Mouse (Mus musculus) hindbrain, embryonic 12.5 days (tissue): ENCODE measurements at regions not wholly inside any gene's neighbourhood (a gene's known extent, or its start where the extent isn't known, plus 50 kb on each side); places are given as distances from the start of the nearest gene placed in this dataset.

ENCODE experiments used
- ATAC-seq: fragments of 200-750 bp; cut with Nextera tagmentation; 2 replicates; pipeline ENCODE4 v1.8.0; 2017; ENCODE audit warnings: moderate TSS enrichment; ENCODE audit not compliant: low FRiP score
- H3K27ac ChIP-seq: fragments of 300-500 bp; sonication (generic); 2 replicates; pipeline ENCODE4 v1.5.1; 2016; ENCODE audit warnings: mild to moderate bottlenecking
- H3K27me3 ChIP-seq: fragments of 300-500 bp; sonication (generic); 2 replicates; pipeline ENCODE4 v1.6.1; 2016; ENCODE audit warnings: mild to moderate bottlenecking
- H3K36me3 ChIP-seq: fragments of 300-500 bp; sonication (generic); 2 replicates; pipeline ENCODE4 v1.6.1; 2016; ENCODE audit warnings: mild to moderate bottlenecking
- H3K4me1 ChIP-seq: fragments of 300-500 bp; sonication (generic); 2 replicates; pipeline ENCODE4 v1.6.1; 2016
- H3K4me2 ChIP-seq: fragments of 300-500 bp; sonication (generic); replicated peaks from 2 replicates; pipeline ENCODE4 v1.6.1; 2016; ENCODE audit warnings: mild to moderate bottlenecking
- H3K4me3 ChIP-seq: fragments of 300-500 bp; sonication (generic); 2 replicates; pipeline ENCODE4 v1.5.1; 2016; ENCODE audit warnings: mild to moderate bottlenecking
- H3K9ac ChIP-seq: fragments of 300-500 bp; sonication (generic); 2 replicates; pipeline ENCODE4 v1.6.1; 2016; ENCODE audit warnings: mild to moderate bottlenecking, moderate library complexity
- H3K9me3 ChIP-seq: fragments of 300-500 bp; sonication (generic); replicated peaks from 2 replicates; pipeline ENCODE4 v1.6.1; 2016; ENCODE audit warnings: mild to moderate bottlenecking
- WGBS: fragments of 180-500 bp; shearing (Covaris S2); methylation state at CpG from one replicate; pipeline ENCODE4 v1.1.7; 2016; 5-methylcytosine and 5-hydroxymethylcytosine counted together

DNA sequence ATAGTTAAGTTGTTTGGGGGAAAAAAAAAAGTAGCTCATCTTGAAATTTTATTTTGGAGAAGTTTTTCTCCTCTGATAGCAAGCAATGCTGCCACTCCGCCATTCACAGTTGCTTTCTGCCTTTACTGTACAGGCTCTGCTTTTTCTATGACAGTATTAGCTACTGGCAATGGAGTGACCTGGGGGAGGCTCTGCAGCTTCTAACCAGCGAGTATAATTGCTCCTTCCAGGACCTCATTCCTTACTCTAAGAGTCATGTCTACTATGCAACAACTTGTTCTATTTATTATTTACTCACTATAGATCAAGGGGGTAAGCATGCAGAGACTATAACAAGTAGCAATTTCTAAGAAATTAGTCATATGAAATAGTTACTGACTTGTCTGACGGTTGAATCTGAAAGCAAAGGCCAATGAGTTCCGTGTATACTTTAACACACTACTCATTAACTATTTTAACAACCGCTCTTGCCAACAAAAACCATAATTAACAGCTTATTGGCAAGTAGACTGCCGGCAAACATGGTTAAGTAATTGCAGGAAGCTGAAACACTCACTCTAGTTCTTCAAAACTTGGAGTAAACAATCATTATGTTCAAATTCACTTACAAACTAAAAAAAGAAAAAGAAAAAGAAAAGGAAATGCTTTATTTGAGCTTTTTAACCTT lies 432.9 kb upstream of the B3galt2 start:
- no peaks in the 10 kb centered on the region for H3K36me3 ChIP-seq
- H3K27me3 ChIP-seq, result no peaks in the 10 kb centered on the region
- H3K27ac ChIP-seq, result no peak overlapping the region
- H3K9me3 ChIP-seq, result no peaks in the 10 kb centered on the region
- H3K4me3 ChIP-seq, result no peak overlapping the region
- H3K4me1 ChIP-seq, result no peaks in the 10 kb centered on the region
- WGBS, result 88% methylated on average over 6 of the region's 6 CpGs
- no peak overlapping the region for H3K9ac ChIP-seq
- no peak overlapping the region for H3K4me2 ChIP-seq
- no peak for ATAC-seq

DNA sequence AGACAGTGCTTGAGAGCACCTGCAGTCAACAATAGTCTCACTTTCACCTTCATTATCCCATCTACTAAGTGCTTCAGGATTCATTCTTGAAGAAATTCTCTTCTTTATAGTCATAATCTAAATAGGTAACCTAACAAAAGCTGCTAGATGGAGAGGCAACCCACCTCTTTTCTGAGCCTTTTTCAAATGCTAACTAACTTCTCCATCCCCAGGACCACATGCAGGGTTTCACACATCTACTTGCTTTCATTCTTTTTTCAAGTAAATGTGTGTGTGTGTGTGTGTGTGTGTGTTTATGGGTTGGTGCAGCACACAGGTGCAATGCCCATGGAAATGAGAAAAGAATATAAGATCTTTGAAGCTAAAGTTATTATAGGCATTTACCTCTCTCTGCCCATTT lies 423.1 kb upstream of the B3galt2 start:
- Histone ChIP-seq H3K27ac (no peak overlapping the region), H3K4me1 (no peaks in the 10 kb centered on the region), H3K36me3 (no peaks in the 10 kb centered on the region), H3K9ac (no peak overlapping the region), H3K9me3 (no peaks in the 10 kb centered on the region), H3K4me2 (no peak overlapping the region), H3K4me3 (no peak overlapping the region), H3K27me3 (no peaks in the 10 kb centered on the region)
- no peak for ATAC-seq

DNA sequence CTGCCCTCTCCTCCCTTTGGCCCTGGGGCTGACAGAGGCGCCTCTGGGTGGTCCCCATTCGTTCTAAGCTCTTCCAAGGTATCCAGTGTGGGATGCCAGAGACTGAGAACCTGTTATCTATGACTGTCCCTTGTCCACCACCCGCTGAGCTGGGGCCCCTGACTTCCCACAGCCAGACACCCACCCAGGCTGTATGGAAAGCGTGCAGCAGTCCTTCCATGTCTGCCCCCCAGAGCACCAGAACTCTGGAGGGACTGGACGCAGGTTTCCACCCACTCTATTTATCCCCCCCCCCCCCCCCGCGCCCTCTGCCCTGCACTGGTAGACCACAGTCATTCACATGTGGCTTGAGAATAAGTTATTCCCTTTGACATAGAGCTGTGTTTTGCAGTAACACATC lies 408.5 kb upstream of the B3galt2 start:
- Histone ChIP-seq H3K4me1 (no peaks in the 10 kb centered on the region), H3K36me3 (no peaks in the 10 kb centered on the region), H3K9me3 (no peaks in the 10 kb centered on the region), H3K27ac (no peak overlapping the region), H3K9ac (no peak overlapping the region), H3K4me3 (no peak overlapping the region), H3K27me3 (no peaks in the 10 kb centered on the region), H3K4me2 (no peak overlapping the region)
- no peak for ATAC-seq
- 85% methylated on average over 7 of the region's 7 CpGs for WGBS

DNA sequence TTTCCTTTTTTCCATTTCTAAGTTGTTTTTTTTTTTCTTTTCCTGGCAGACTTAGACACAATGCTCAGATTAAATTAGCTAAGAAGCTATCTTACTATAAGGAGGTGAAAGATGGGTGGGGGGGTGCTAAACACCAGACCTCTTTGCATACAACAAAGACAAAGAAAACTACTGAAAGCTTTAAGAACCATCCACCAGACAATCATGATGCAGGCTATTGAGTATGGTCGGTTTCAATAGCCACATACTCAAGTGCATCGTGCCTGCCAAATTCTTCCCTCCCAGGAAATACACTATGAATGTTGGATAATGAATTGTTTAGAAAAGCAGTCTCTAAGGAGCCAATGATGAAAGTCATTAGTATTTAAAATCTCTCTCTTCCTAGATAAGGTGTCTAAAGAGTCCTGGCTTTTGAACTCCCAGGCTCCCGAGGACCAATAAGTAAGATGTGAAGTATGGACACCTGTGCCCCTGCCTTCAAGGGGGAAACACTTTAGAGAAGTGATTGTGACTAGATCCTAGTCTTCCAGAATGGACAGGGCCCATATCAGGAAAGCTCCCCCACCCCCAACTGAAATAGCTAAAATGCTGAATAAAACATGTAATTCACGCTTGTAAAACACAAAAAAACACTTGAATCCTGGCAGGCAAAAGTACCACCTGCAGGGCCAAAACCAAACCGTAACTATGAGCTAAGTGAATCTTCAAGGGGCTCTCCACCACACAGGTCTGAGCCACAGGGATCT lies 381.8 kb upstream of the B3galt2 start:
- Histone ChIP-seq H3K9ac (no peak overlapping the region), H3K27me3 (no peaks in the 10 kb centered on the region), H3K4me1 (no peaks in the 10 kb centered on the region), H3K36me3 (no peaks in the 10 kb centered on the region), H3K4me2 (no peak overlapping the region), H3K9me3 (no peaks in the 10 kb centered on the region), H3K27ac (no peak overlapping the region), H3K4me3 (no peak overlapping the region)
- WGBS, result 77% methylated on average over 5 of the region's 5 CpGs
- no peak for ATAC-seq

DNA sequence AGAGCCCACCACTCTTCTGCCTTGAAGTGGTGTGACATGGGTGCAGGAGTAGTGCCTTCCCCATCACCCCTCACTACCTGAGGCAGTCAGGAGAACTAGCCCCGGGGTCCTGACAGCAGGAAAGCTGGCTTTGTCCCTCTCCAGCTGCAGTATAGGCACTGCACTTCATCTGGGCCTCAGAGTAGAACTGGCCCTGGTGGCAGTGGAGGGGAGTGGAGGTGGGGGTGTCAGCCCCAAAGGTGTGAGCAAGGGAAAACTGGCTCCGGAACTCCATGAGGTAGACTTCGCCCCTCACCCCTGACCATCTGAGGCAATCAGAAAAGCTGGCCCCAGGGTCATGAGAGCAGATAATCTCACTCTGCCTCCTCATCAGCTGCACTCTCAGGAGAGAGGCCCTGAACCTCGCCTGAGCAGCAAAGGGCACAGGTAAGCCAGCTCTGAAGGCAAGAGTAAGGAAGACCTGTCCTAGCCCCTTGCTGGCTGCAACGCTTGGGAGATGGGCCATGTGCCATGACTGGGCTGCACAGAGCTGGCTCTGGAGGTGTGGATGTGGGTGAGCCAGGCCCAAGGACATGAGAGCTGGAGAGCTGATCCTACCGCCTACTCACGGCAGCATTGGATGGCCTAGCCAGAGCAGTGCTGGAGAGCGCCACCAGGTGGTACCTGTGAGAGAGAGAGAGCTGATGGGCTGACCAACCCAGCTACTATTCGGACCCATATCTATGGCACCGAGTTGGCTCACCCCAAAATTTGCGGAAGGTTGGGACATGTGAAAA lies 377.0 kb upstream of the B3galt2 start:
- Histone ChIP-seq H3K9me3 (no peaks in the 10 kb centered on the region), H3K4me3 (no peak overlapping the region), H3K9ac (no peak overlapping the region), H3K4me2 (no peak overlapping the region), H3K27ac (no peak overlapping the region), H3K36me3 (no peaks in the 10 kb centered on the region), H3K27me3 (no peaks in the 10 kb centered on the region), H3K4me1 (no peaks in the 10 kb centered on the region)
- ATAC-seq, result no peak
- 81% methylated on average over 11 of the region's 11 CpGs for WGBS

DNA sequence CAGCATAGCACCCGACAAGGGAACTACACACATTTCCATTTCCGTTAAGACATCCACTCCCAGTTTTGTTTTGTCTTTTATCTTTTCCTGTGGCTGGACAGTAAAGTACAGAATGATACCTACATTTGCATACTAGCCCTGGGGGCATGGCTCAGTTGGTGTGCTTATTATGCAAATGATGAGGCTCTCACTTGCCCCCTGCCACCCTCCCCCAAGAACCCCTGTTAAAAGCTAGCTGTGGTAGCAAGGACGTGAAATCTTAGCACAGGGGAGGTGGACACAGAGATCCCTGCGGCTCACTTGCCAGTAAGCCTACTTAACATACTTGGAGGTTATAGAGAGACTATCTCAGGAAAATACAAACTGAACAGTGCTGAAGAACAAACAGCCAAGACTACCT lies 375.2 kb upstream of the B3galt2 start:
- Histone ChIP-seq H3K27me3 (no peaks in the 10 kb centered on the region), H3K27ac (no peak overlapping the region), H3K9me3 (no peaks in the 10 kb centered on the region), H3K4me2 (no peak overlapping the region), H3K4me1 (no peaks in the 10 kb centered on the region), H3K9ac (no peak overlapping the region), H3K4me3 (no peak overlapping the region), H3K36me3 (no peaks in the 10 kb centered on the region)
- WGBS, result 51% methylated on average over 4 of the region's 4 CpGs
- peak; percentile 66; the same call in 1 of the 2 replicates for ATAC-seq

DNA sequence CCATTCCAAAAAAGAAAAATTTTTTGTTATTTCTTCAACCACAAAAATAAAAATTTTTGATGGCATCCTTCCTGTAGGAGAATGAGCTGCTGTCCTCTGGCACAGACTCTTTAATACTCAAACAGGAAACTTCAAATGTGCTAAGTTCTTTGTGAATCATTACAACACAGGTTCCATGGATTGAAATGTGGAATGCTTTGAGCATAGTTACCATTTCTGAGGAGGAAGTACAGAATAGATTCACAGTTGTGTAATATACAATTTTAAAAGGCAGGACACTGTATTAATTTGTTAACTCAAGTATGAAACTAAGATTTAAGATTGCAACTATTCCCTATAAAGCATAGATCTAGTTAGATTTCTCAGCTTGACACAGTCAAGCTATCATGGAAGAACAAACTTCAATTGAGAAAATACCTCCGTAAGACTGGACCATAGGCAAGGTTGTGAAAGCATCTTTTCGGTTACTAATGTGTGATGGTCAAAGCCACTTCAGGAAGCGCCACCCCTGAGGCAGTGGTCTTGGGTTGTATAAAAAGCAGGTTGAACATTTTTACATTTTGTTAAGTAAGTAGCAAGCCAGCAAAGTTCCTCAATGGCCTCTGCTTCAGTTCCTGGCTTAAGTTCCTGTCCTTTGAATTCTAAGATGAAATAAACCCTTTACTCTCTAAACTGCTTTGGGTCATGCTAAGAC lies 354.0 kb upstream of the B3galt2 start:
- no peak for ATAC-seq
- Histone ChIP-seq H3K9ac (no peak overlapping the region), H3K27ac (no peak overlapping the region), H3K9me3 (peaks cover 6% of the 10 kb centered on the region; the same call in 1 of the 2 replicates), H3K27me3 (no peaks in the 10 kb centered on the region), H3K4me2 (no peak overlapping the region), H3K4me1 (no peaks in the 10 kb centered on the region), H3K4me3 (no peak overlapping the region), H3K36me3 (no peaks in the 10 kb centered on the region)
- WGBS, result 95% methylated on average over 3 of the region's 3 CpGs

DNA sequence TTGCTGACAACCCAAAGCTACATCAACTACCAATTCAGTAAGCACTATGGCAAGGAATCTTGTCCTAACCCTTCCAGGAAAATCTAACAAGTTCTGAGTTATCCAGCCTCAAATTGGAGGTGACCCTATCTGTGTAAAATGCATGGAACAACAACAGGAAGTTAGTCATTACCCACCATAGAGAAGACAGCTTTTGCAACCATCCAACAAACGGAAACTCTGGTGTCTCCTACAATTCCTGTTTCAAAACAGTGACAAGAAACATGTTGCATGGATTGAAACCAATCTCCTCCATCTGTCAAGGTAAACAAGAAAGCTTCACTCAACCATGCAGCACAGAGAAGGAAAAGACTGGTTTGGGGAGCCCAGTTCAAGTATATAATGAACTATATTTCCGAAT lies 353.0 kb upstream of the B3galt2 start:
- 80% methylated on average over 2 of the region's 2 CpGs for WGBS
- no peak overlapping the region for H3K9ac ChIP-seq
- H3K4me1 ChIP-seq, result no peaks in the 10 kb centered on the region
- H3K4me2 ChIP-seq, result no peak overlapping the region
- H3K4me3 ChIP-seq, result no peak overlapping the region
- H3K27me3 ChIP-seq, result no peaks in the 10 kb centered on the region
- H3K9me3 ChIP-seq, result peaks cover 6% of the 10 kb centered on the region; the same call in 1 of the 2 replicates
- no peak for ATAC-seq
- H3K36me3 ChIP-seq, result no peaks in the 10 kb centered on the region
- no peak overlapping the region for H3K27ac ChIP-seq

DNA sequence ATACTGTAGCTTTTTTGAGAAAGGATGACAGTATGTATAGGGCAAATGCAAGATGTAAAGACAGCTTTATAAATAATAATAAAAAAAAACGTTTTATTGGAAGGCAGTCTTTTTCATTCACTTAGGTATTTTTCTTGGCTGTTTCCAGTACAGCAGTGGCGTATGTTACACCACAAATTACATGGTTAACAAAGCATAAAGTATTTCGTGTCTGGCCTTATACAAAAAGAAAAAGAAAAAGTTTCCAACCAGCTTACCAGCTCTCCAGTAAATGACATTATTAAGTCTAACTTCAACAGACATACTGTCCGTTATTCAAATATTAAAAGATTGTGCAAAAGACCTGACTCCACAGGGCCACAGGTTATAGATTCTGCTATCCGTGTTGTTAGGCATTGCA lies 343.9 kb upstream of the B3galt2 start:
- Histone ChIP-seq H3K27ac (no peak overlapping the region), H3K36me3 (no peaks in the 10 kb centered on the region), H3K9me3 (no peaks in the 10 kb centered on the region), H3K4me3 (no peak overlapping the region), H3K9ac (no peak overlapping the region), H3K4me2 (no peak overlapping the region), H3K27me3 (no peaks in the 10 kb centered on the region), H3K4me1 (no peaks in the 10 kb centered on the region)
- WGBS, result 79% methylated on average over 5 of the region's 5 CpGs
- no peak for ATAC-seq

DNA sequence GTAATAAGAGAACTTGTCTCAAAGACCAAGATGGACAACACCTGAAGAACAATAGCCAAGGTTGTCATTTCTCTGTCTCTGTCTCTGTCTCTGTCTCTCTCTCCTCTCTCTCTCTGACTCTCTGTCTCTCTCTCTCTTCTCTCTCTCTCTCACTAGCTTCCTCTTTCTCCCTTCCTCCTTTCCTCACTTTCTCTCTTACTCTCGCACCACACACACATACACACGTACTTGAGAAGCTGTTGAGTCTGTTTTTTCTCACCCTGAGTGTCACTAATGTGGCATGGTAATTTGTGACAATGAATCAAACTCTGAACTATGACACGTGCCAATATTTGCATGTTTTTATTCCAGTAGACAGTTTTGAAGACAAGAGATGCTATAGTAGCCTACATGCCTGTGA lies 333.1 kb upstream of the B3galt2 start:
- no peak overlapping the region for H3K4me3 ChIP-seq
- WGBS, result 73% methylated on average over 3 of the region's 3 CpGs
- no peaks in the 10 kb centered on the region for H3K27me3 ChIP-seq
- H3K9me3 ChIP-seq, result no peaks in the 10 kb centered on the region
- no peak overlapping the region for H3K4me2 ChIP-seq
- ATAC-seq, result no peak
- no peak overlapping the region for H3K9ac ChIP-seq
- H3K27ac ChIP-seq, result no peak overlapping the region
- H3K36me3 ChIP-seq, result no peaks in the 10 kb centered on the region
- H3K4me1 ChIP-seq, result no peaks in the 10 kb centered on the region

DNA sequence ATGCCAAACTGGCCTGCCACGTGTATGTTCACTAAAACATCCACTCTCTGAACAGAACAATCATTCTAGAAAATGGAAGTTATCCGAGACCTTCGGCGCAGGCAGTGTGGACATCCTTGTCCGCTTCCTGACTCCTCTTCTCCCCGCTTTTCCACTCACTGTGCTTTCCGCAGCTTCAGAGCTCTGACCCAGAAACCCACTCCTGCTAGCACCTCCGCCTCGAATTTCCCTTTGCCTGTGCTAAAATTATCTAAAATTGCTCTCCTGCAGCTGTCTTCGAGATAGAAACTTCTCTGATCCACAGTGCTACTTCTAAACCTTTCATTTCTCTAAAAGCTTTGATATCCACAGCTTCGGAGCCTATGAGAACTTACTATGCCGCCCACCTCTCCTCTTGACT lies 322.1 kb upstream of the B3galt2 start:
- H3K4me3 ChIP-seq, result no peak overlapping the region
- no peaks in the 10 kb centered on the region for H3K9me3 ChIP-seq
- H3K4me2 ChIP-seq, result no peak overlapping the region
- no peaks in the 10 kb centered on the region for H3K36me3 ChIP-seq
- no peaks in the 10 kb centered on the region for H3K4me1 ChIP-seq
- H3K27me3 ChIP-seq, result no peaks in the 10 kb centered on the region
- WGBS, result 90% methylated on average over 12 of the region's 12 CpGs
- H3K9ac ChIP-seq, result no peak overlapping the region
- no peak for ATAC-seq
- H3K27ac ChIP-seq, result no peak overlapping the region

DNA sequence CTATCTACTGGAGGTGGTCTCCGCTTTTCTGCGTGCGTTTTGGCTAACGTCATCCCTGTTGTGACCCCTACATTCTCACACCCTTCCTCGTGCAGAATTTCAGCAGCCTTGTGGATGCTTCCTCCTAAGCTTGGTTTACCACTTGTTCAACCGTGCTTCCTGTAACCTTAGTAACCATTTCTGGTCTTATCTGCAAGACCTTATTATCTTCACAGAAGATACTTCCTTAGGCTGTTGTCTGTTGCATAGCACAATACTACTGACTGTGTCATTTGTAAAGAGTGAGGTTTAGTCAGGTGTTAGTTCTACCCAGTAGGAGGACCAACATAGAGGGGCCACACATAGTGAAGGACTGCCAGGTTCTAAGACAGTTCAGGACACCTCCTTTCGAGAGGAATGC lies 320.9 kb upstream of the B3galt2 start:
- H3K9ac ChIP-seq, result no peak overlapping the region
- H3K4me2 ChIP-seq, result no peak overlapping the region
- no peak for ATAC-seq
- H3K36me3 ChIP-seq, result no peaks in the 10 kb centered on the region
- no peak overlapping the region for H3K4me3 ChIP-seq
- 90% methylated on average over 7 of the region's 7 CpGs for WGBS
- no peaks in the 10 kb centered on the region for H3K9me3 ChIP-seq
- no peaks in the 10 kb centered on the region for H3K4me1 ChIP-seq
- H3K27ac ChIP-seq, result no peak overlapping the region
- no peaks in the 10 kb centered on the region for H3K27me3 ChIP-seq
